10 mouse cellular contexts compared by ENCODE assay signal in the genomic region with DNA sequence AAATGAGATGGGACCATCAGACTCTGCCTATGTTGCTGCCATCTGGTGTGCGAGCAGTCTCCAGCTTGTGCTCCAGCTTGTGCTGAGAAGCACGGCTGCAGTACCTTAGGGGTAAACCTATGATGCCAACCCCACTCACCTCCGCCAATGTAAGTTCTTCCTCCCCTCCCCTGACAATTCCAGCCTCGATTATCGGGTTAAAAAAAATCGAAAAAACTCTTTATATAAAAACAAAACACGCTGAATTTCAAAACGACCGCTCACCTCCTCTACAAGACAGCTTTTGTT. TPM values are rescaled to one million over a fixed set of nuclear protein-coding genes. Genes with fewer than 3 reads are reported as not detected.
A peak's percentile ranks its signal among the peaks of the same experiment; 100 is the strongest.
DNase-seq lines count a peak whose midpoint lies in the region; ATAC-seq lines count a peak whose summit lies in the region.
"Had no signal": no experiment of that assay in that cellular context is flagged by ENCODE, and none has a peak within 500 bp of the region (broad histone marks: within the 10 kb centered on the region; RNA-seq: fewer than 3 reads in every experiment).

No protein-coding gene starts in this region.

- H3K9me3 ChIP-seq in kidney, embryonic 15.5 days (replicated peaks) = no peaks in the 10 kb centered on the region
- H3K9me3 ChIP-seq in forebrain, embryonic 14.5 days (replicated peaks; ENCODE audit: control insufficient read depth, low read length) = no peaks in the 10 kb centered on the region
- no peaks in the 10 kb centered on the region for H3K9me3 ChIP-seq in limb, embryonic 11.5 days (ENCODE audit: control insufficient read depth, low read length)
- H3K9me3 ChIP-seq: G1E had no signal

- peaks cover 16% of the 10 kb centered on the region for H3K4me1 ChIP-seq in kidney, embryonic 15.5 days
- no peaks in the 10 kb centered on the region for H3K4me1 ChIP-seq in forebrain, embryonic 14.5 days (ENCODE audit: control insufficient read depth, insufficient read depth, low read length)
- H3K4me1 ChIP-seq in limb, embryonic 11.5 days (ENCODE audit: control insufficient read depth, insufficient read depth, low read length) = peaks cover 11% of the 10 kb centered on the region; the same call in 1 of the 2 replicates

- H3K4me2 ChIP-seq in kidney, embryonic 15.5 days = peak overlapping the region; percentile 27; the same call in 1 of the 2 replicates
- no peak overlapping the region for H3K4me2 ChIP-seq in forebrain, embryonic 14.5 days (ENCODE audit: low read length)
- H3K4me2 ChIP-seq in limb, embryonic 11.5 days (ENCODE audit: low read depth, severe bottlenecking) = peak overlapping the region; percentile 53

- peak overlapping the region; percentile 14 for H3K4me3 ChIP-seq in kidney, embryonic 15.5 days (replicated peaks)
- H3K4me3 ChIP-seq in forebrain, embryonic 14.5 days (ENCODE audit: low read depth, low read length) = no peak overlapping the region
- peak overlapping the region; percentile 32 for H3K4me3 ChIP-seq in limb, embryonic 11.5 days (ENCODE audit: low read depth, low read length)

- no peak for DNase-seq in kidney, adult 18-20 months
- peak; percentile 51 for DNase-seq in brain, adult 2 months (ENCODE audit: low read depth, low spot score)
- DNase-seq in forebrain, embryonic 14.5 days (ENCODE audit: low spot score) = peak; percentile 75
- no peak for DNase-seq in limb, embryonic 11.5 days (ENCODE audit: low spot score)
- DNase-seq in yolk sac, embryonic 10.5 days (ENCODE audit: low spot score) = no peak
- no peak for DNase-seq in urinary bladder, postnatal 36 days (ENCODE audit: low spot score in 2 of 2)
- DNase-seq: lung, postnatal 4 days had no signal

- under 1% methylated on average over 9 of the region's 9 CpGs for WGBS in kidney, embryonic 15.5 days
- under 1% methylated on average over 9 of the region's 9 CpGs for WGBS in forebrain, embryonic 14.5 days
- WGBS in limb, embryonic 11.5 days = 0% methylated on average over 9 of the region's 9 CpGs

- no peaks in the 10 kb centered on the region for H3K36me3 ChIP-seq in kidney, embryonic 15.5 days
- H3K36me3 ChIP-seq in forebrain, embryonic 14.5 days (ENCODE audit: control insufficient read depth, insufficient read depth, low read length) = no peaks in the 10 kb centered on the region
- H3K36me3 ChIP-seq in limb, embryonic 11.5 days (ENCODE audit: control insufficient read depth, insufficient read depth, low read length) = no peaks in the 10 kb centered on the region
- H3K36me3 ChIP-seq: G1E had no signal

- no peak overlapping the region for H3K9ac ChIP-seq in kidney, embryonic 15.5 days
- H3K9ac ChIP-seq in forebrain, embryonic 14.5 days (ENCODE audit: low read length) = no peak overlapping the region
- H3K9ac ChIP-seq in limb, embryonic 11.5 days (ENCODE audit: low read length) = peak overlapping the region; percentile 78

- peaks cover 100% of the 10 kb centered on the region for H3K27me3 ChIP-seq in kidney, embryonic 15.5 days
- peaks cover 90% of the 10 kb centered on the region for H3K27me3 ChIP-seq in forebrain, embryonic 14.5 days (replicated peaks; ENCODE audit: control insufficient read depth, insufficient read depth, low read length)
- H3K27me3 ChIP-seq in limb, embryonic 11.5 days (ENCODE audit: control insufficient read depth, insufficient read depth, low read length) = peaks cover 22% of the 10 kb centered on the region

- ATAC-seq in kidney, embryonic 15.5 days (replicated peaks; ENCODE audit: low FRiP score) = peak; percentile 69; the same call in 1 of the 2 replicates
- peak; percentile 75 for ATAC-seq in forebrain, embryonic 14.5 days
- no peak for ATAC-seq in limb, embryonic 11.5 days (ENCODE audit: insufficient number of reproducible peaks, low FRiP score, low TSS enrichment, low read depth)
- no peak for ATAC-seq in erythroblast, adult 5-6 weeks (replicated peaks; ENCODE audit: low FRiP score, poor library complexity, severe bottlenecking)

- H3K27ac ChIP-seq in kidney, embryonic 15.5 days = no peak overlapping the region
- no peak overlapping the region for H3K27ac ChIP-seq in forebrain, embryonic 14.5 days (ENCODE audit: low read depth, low read length)
- peak overlapping the region; percentile 88 for H3K27ac ChIP-seq in limb, embryonic 11.5 days (replicated peaks; ENCODE audit: low read depth, low read length)

RNA-seq across cellular contexts. Expression of gene Hand2, which starts 12.6 kb away (rescaled TPM):
- polyA plus RNA-seq in kidney, embryonic 15.5 days (2015; fragmentation: Nextera tagmentation; extraction: Ambion mirVana) = 0.27 and 1.7 TPM in 2 replicates
- polyA plus RNA-seq in forebrain, embryonic 14.5 days (2014; fragmentation: Nextera tagmentation; extraction: Ambion mirVana) = not detected in 2 replicates
- polyA plus RNA-seq in limb, embryonic 11.5 days (2014; fragmentation: Nextera tagmentation; extraction: Ambion mirVana) = 27.3 and 30.3 TPM in 2 replicates
- total RNA-seq in erythroblast, adult 5-6 weeks (2015; ENCODE audit: low replicate concordance) = not detected in 2 replicates
- 0.28 TPM in 1 of 2 replicates, not detected in the other for total RNA-seq in erythroblast, adult 5-6 weeks (2017; ENCODE audit: low replicate concordance)
- total RNA-seq: G1E had no signal
- polyA plus RNA-seq: G1E had no signal

Comparison
In these comparisons a context has a peak if more than half of its experiments do, and no peak if none do; other contexts are left out.
1. ATAC-seq: peak in kidney, embryonic 15.5 days (single experiment) and forebrain, embryonic 14.5 days (single experiment); none in limb, embryonic 11.5 days (single experiment) and erythroblast, adult 5-6 weeks (single experiment).
2. DNase-seq: peak in brain, adult 2 months (single experiment) and forebrain, embryonic 14.5 days (single experiment); none in kidney, adult 18-20 months (single experiment), limb, embryonic 11.5 days (single experiment), yolk sac, embryonic 10.5 days (single experiment) and urinary bladder, postnatal 36 days (0 of 2).
3. RNA of gene Hand2, which starts 12.6 kb away (polyA plus RNA-seq): 27.3 to 30.3 TPM in limb, embryonic 11.5 days; 0.27 to 1.7 TPM in kidney, embryonic 15.5 days and not detected in forebrain, embryonic 14.5 days; every median in the first group is over 10 times any median in the second.